Mouse (Mus musculus): ENCODE data around the gene Adgrg3. TPM values are rescaled to one million over a fixed set of nuclear protein-coding genes. Genes with fewer than 3 reads are reported as not detected.

Gene Adgrg3
- polyA plus RNA-seq, 1 experiment: 9.1 TPM

DNA sequence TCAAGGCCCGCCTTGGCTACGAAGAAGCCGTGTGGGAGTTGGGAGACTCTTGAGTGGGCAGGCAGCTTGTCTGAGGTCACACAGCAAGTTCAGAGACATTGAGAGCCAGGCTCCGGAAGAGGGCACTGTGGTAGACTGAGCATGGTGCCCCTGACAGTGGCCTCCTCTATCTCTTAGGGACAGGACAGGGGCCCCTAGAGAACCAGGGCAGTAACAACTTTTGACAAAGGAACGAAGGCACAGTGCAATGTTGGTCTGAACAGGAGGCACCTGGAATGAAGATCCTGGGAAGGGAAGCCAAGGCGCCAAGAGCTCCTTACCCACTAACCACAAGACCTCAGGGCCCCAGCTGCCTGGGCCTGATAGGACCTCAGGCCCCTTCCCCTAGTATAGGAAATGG lies 32.5 kb upstream of the Adgrg3 start:
- no peaks in the 10 kb centered on the region for H3K36me3 ChIP-seq (ENCODE audit: control insufficient read depth, insufficient read depth)
- peak overlapping the region; percentile 73 for H3K4me2 ChIP-seq (ENCODE audit: low read depth)
- no peaks in the 10 kb centered on the region for H3K79me2 ChIP-seq (ENCODE audit: control insufficient read depth, insufficient read depth)
- peak overlapping the region; percentile 8 for H3K4me3 ChIP-seq
- TF ChIP-seq TCF12 (IDR thresholded peaks at IDR 0.05; ENCODE audit: insufficient read depth, poor library complexity, severe bottlenecking): no peak
- no peak for TF ChIP-seq SRF (IDR thresholded peaks at IDR 0.05; ENCODE audit: control insufficient read depth, insufficient read length, low read depth)
- no peak for TF ChIP-seq MAX (IDR thresholded peaks at IDR 0.05; ENCODE audit: low read depth)
- TF ChIP-seq MYOG (IDR thresholded peaks at IDR 0.05; ENCODE audit: control insufficient read depth in 1 of 3, insufficient read depth in 1 of 3, insufficient read length in 2 of 3, low read depth in 2 of 3): no peak
- TF ChIP-seq CEBPB (IDR thresholded peaks at IDR 0.05; ENCODE audit: insufficient read depth, poor library complexity, severe bottlenecking): no peak
- no peak for TF ChIP-seq USF1 (IDR thresholded peaks at IDR 0.05; ENCODE audit: low read depth)
- TF ChIP-seq POLR2AphosphoS2 (IDR thresholded peaks at IDR 0.05; ENCODE audit: insufficient read length, low read depth): no peak
- TF ChIP-seq POLR2A (IDR thresholded peaks at IDR 0.05; ENCODE audit: insufficient read length, low read depth): no peak
- no peak for TF ChIP-seq TCF3 (IDR thresholded peaks at IDR 0.05; ENCODE audit: insufficient read length, low read depth)
- no peak overlapping the region for H3ac ChIP-seq (ENCODE audit: control insufficient read depth, insufficient read length)
- no peaks in the 10 kb centered on the region for H3K27me3 ChIP-seq (ENCODE audit: control insufficient read depth, insufficient read depth, insufficient read length)

- no peak for TF ChIP-seq E2F4 (IDR thresholded peaks at IDR 0.05; ENCODE audit: insufficient read depth)
- peak in 1 of 3 experiments; percentile 71 for TF ChIP-seq MYOG (IDR thresholded peaks at IDR 0.05; ENCODE audit: control insufficient read depth in 1 of 3, insufficient read depth in 1 of 3, insufficient read length in 2 of 3, low read depth in 2 of 3)
- TF ChIP-seq CEBPB (IDR thresholded peaks at IDR 0.05; ENCODE audit: insufficient read depth, poor library complexity, severe bottlenecking): no peak
- peak in 1 of 3 experiments; percentile 7 for TF ChIP-seq MYOD1 (IDR thresholded peaks at IDR 0.05; ENCODE audit: control insufficient read depth in 1 of 3, insufficient read length in 2 of 3, low read depth in 2 of 3)
- TF ChIP-seq USF1 (IDR thresholded peaks at IDR 0.05; ENCODE audit: low read depth): no peak
- TF ChIP-seq SRF (IDR thresholded peaks at IDR 0.05; ENCODE audit: control insufficient read depth, insufficient read length, low read depth): no peak
- TF ChIP-seq TCF3 (IDR thresholded peaks at IDR 0.05; ENCODE audit: insufficient read length, low read depth): no peak
- H3K4me2 ChIP-seq (ENCODE audit: low read depth): peak overlapping the region; percentile 13
- H3ac ChIP-seq (ENCODE audit: control insufficient read depth, insufficient read length): no peak overlapping the region
- H3K27me3 ChIP-seq (ENCODE audit: control insufficient read depth, insufficient read depth, insufficient read length): no peaks in the 10 kb centered on the region
- H3K4me3 ChIP-seq: no peak overlapping the region
- no peaks in the 10 kb centered on the region for H3K79me2 ChIP-seq (ENCODE audit: control insufficient read depth, insufficient read depth)
- H3K36me3 ChIP-seq (ENCODE audit: control insufficient read depth, insufficient read depth): no peaks in the 10 kb centered on the region
Measured at GRCm38 (mm10) chr8:94986676-94987075, 30.8 kb upstream of the Adgrg3 start.

GRCm38 (mm10) chr8:94987553-94987952 lies 29.9 kb upstream of the Adgrg3 start:
- H3K27me3 ChIP-seq (ENCODE audit: control insufficient read depth, insufficient read depth, insufficient read length): no peaks in the 10 kb centered on the region
- H3K36me3 ChIP-seq (ENCODE audit: control insufficient read depth, insufficient read depth): no peaks in the 10 kb centered on the region
- TF ChIP-seq TCF12 (IDR thresholded peaks at IDR 0.05; ENCODE audit: insufficient read depth, poor library complexity, severe bottlenecking) (no peak), MYOD1 (IDR thresholded peaks at IDR 0.05; ENCODE audit: control insufficient read depth in 1 of 3, insufficient read length in 2 of 3, low read depth in 2 of 3) (no peak), POLR2AphosphoS2 (IDR thresholded peaks at IDR 0.05; ENCODE audit: insufficient read length, low read depth) (no peak), CEBPB (IDR thresholded peaks at IDR 0.05; ENCODE audit: insufficient read depth, poor library complexity, severe bottlenecking) (no peak), REST (IDR thresholded peaks at IDR 0.05; ENCODE audit: insufficient read depth, insufficient read length) (no peak), TCF3 (IDR thresholded peaks at IDR 0.05; ENCODE audit: insufficient read length, low read depth) (no peak), POLR2A (IDR thresholded peaks at IDR 0.05; ENCODE audit: insufficient read length, low read depth) (no peak), MYOG (IDR thresholded peaks at IDR 0.05; ENCODE audit: control insufficient read depth in 1 of 3, insufficient read depth in 1 of 3, insufficient read length in 2 of 3, low read depth in 2 of 3) (no peak), E2F4 (IDR thresholded peaks at IDR 0.05; ENCODE audit: insufficient read depth) (no peak), SRF (IDR thresholded peaks at IDR 0.05; ENCODE audit: control insufficient read depth, insufficient read length, low read depth) (no peak), USF1 (IDR thresholded peaks at IDR 0.05; ENCODE audit: low read depth) (no peak), MAX (IDR thresholded peaks at IDR 0.05; ENCODE audit: low read depth) (no peak)
- H3K79me2 ChIP-seq (ENCODE audit: control insufficient read depth, insufficient read depth): no peaks in the 10 kb centered on the region
- no peak overlapping the region for H3K4me3 ChIP-seq
- no peak overlapping the region for H3K4me2 ChIP-seq (ENCODE audit: low read depth)
- H3ac ChIP-seq (ENCODE audit: control insufficient read depth, insufficient read length): no peak overlapping the region

- Histone ChIP-seq H3K79me2 (ENCODE audit: control insufficient read depth, insufficient read depth) (no peaks in the 10 kb centered on the region), H3K4me3 (no peak overlapping the region), H3K4me2 (ENCODE audit: low read depth) (no peak overlapping the region), H3K36me3 (ENCODE audit: control insufficient read depth, insufficient read depth) (no peaks in the 10 kb centered on the region), H3K27me3 (ENCODE audit: control insufficient read depth, insufficient read depth, insufficient read length) (no peaks in the 10 kb centered on the region), H3ac (ENCODE audit: control insufficient read depth, insufficient read length) (no peak overlapping the region)
- TF ChIP-seq POLR2A (IDR thresholded peaks at IDR 0.05; ENCODE audit: insufficient read length, low read depth): no peak
Measured at GRCm38 (mm10) chr8:94988619-94989018, 28.9 kb upstream of the Adgrg3 start.

DNA sequence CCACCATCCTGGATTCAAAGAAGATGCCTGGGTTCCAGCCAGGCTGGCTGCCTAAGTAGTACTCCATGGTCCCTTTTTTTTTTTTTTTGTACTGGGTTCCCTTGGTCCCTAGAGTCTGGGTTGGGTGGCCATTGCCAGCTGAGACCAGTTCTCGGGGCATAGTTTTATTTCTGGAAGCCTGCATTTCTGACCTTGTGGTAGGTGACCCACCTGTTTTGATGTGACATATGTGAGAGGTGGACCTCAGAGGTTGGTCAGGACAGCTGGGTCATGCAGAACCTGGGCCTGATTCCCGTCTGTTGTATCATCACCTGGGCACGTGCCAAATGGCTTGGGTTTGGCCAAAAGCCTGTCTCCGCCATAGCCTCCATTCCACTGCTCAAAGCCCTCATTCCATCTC lies 27.8 kb upstream of the Adgrg3 start:
- no peaks in the 10 kb centered on the region for H3K79me2 ChIP-seq (ENCODE audit: control insufficient read depth, insufficient read depth)
- H3ac ChIP-seq (ENCODE audit: control insufficient read depth, insufficient read length): no peak overlapping the region
- no peak overlapping the region for H3K4me3 ChIP-seq
- no peak for TF ChIP-seq MAX (IDR thresholded peaks at IDR 0.05; ENCODE audit: low read depth)
- no peak for TF ChIP-seq SRF (IDR thresholded peaks at IDR 0.05; ENCODE audit: control insufficient read depth, insufficient read length, low read depth)
- peak in 1 of 3 experiments; percentile 51 for TF ChIP-seq MYOD1 (IDR thresholded peaks at IDR 0.05; ENCODE audit: control insufficient read depth in 1 of 3, insufficient read length in 2 of 3, low read depth in 2 of 3)
- no peak for TF ChIP-seq TCF12 (IDR thresholded peaks at IDR 0.05; ENCODE audit: insufficient read depth, poor library complexity, severe bottlenecking)
- TF ChIP-seq POLR2A (IDR thresholded peaks at IDR 0.05; ENCODE audit: insufficient read length, low read depth): no peak
- no peak for TF ChIP-seq TCF3 (IDR thresholded peaks at IDR 0.05; ENCODE audit: insufficient read length, low read depth)
- TF ChIP-seq REST (IDR thresholded peaks at IDR 0.05; ENCODE audit: insufficient read depth, insufficient read length): no peak
- no peak for TF ChIP-seq CEBPB (IDR thresholded peaks at IDR 0.05; ENCODE audit: insufficient read depth, poor library complexity, severe bottlenecking)
- TF ChIP-seq MYOG (IDR thresholded peaks at IDR 0.05; ENCODE audit: control insufficient read depth in 1 of 3, insufficient read depth in 1 of 3, insufficient read length in 2 of 3, low read depth in 2 of 3): peak in 1 of 3 experiments; percentile 69
- no peak for TF ChIP-seq POLR2AphosphoS2 (IDR thresholded peaks at IDR 0.05; ENCODE audit: insufficient read length, low read depth)
- no peak for TF ChIP-seq E2F4 (IDR thresholded peaks at IDR 0.05; ENCODE audit: insufficient read depth)
- no peak for TF ChIP-seq USF1 (IDR thresholded peaks at IDR 0.05; ENCODE audit: low read depth)
- H3K36me3 ChIP-seq (ENCODE audit: control insufficient read depth, insufficient read depth): no peaks in the 10 kb centered on the region
- no peak overlapping the region for H3K4me2 ChIP-seq (ENCODE audit: low read depth)
- no peaks in the 10 kb centered on the region for H3K27me3 ChIP-seq (ENCODE audit: control insufficient read depth, insufficient read depth, insufficient read length)

All from myocyte (in vitro differentiated cells).